Mouse (Mus musculus) heart, embryonic 13.5 days (tissue): Measurements from ENCODE around the gene Ptpn6. TPM values are rescaled to one million over a fixed set of nuclear protein-coding genes. Genes with fewer than 3 reads are reported as not detected.
A peak's percentile ranks its signal among the peaks of the same experiment; 100 is the strongest.

Experiments used
- ATAC-seq: fragments of 200-750 bp; cut with Nextera tagmentation; 2 replicates; pipeline ENCODE4 v1.8.0; 2017; ENCODE audit warnings: moderate TSS enrichment; ENCODE audit not compliant: insufficient number of reproducible peaks, low FRiP score, low TSS enrichment; ENCODE audit errors: extremely low read depth
- H3K27ac ChIP-seq: fragments of 300-500 bp; sonication (generic); replicated peaks from 2 replicates; pipeline ENCODE4 v1.5.1; 2015; ENCODE audit warnings: moderate library complexity, mild to moderate bottlenecking, inconsistent platforms
- H3K27me3 ChIP-seq: fragments of 300-500 bp; sonication (generic); replicated peaks from 2 replicates; pipeline ENCODE4 v1.6.1; 2015; ENCODE audit warnings: mild to moderate bottlenecking, inconsistent platforms
- H3K36me3 ChIP-seq: fragments of 300-500 bp; sonication (generic); 2 replicates; pipeline ENCODE4 v1.6.1; 2015; ENCODE audit warnings: mild to moderate bottlenecking, inconsistent platforms
- H3K4me1 ChIP-seq: fragments of 300-500 bp; sonication (generic); 2 replicates; pipeline ENCODE4 v1.6.1; 2015; ENCODE audit warnings: inconsistent platforms
- H3K4me2 ChIP-seq: fragments of 300-500 bp; sonication (generic); 2 replicates; pipeline ENCODE4 v1.6.1; 2015; ENCODE audit warnings: inconsistent platforms, mild to moderate bottlenecking, moderate library complexity
- H3K4me3 ChIP-seq: fragments of 300-500 bp; sonication (generic); 2 replicates; pipeline ENCODE4 v1.5.1; 2015; ENCODE audit warnings: moderate library complexity, mild to moderate bottlenecking, inconsistent platforms
- H3K9ac ChIP-seq: fragments of 300-500 bp; sonication (generic); 2 replicates; pipeline ENCODE4 v1.6.1; 2015; ENCODE audit warnings: inconsistent platforms, mild to moderate bottlenecking, moderate library complexity
- H3K9me3 ChIP-seq: fragments of 300-500 bp; sonication (generic); 2 replicates; pipeline ENCODE4 v1.6.1; 2016; ENCODE audit warnings: inconsistent platforms
- WGBS: fragments of 180-500 bp; shearing (Covaris S2); methylation state at CpG from one replicate; pipeline ENCODE4 v1.1.7; 2015; ENCODE audit warnings: mixed read lengths; 5-methylcytosine and 5-hydroxymethylcytosine counted together
- polyA plus RNA-seq: library from polyadenylated mRNA; unstranded; fragments of >200 nt; fragmentation: Nextera tagmentation; extraction: Ambion mirVana; gene quantifications from 2 replicates; pipeline ENCODE4 v1.2.1, GENCODE M21; 2015

Ptpn6 gene
- 5.3 and 5.6 TPM in 2 replicates for polyA plus RNA-seq

DNA sequence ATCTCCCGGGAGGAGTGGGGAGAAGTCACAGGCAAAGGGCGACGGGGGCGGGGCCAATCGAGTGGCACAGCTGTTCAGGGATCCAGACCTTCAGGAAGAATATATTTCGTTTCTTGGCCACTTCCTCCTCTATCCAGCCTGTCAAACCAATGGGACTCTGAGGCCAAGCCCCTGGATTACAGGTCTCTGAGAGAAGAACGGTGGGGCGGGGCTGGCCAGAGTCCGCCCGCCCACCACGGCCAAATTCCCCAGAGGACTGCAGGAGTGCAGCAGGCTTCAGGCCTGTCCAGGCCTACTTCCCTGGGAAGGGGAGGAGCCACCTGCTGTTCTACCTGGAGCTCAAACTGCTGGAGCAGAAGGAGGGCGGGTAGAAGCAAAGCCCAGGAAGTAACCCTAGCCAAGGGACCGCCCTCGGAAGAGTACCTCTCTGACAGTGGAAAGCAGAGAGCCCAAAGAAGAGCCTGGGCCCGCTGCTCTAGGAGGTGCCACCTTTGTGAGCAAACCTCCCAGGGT, at the start of gene Ptpn6:
Gene Ptpn6, minus strand, starts transcription at position 204 of the 513 bp plus-strand sequence.
- Histone ChIP-seq H3K27me3 (no peaks in the 10 kb centered on the region), H3K9ac (peak within 1 kb of the TSS; percentile 47), H3K4me3 (no peak within 1 kb of the TSS), H3K9me3 (no peaks in the 10 kb centered on the region), H3K27ac (peak within 1 kb of the TSS; percentile 99; the same call in 1 of the 2 replicates), H3K4me1 (peaks cover 32% of the 10 kb centered on the region), H3K36me3 (peaks cover 18% of the 10 kb centered on the region), H3K4me2 (peak within 1 kb of the TSS; percentile 30)
- 33% methylated on average over 15 of the region's 15 CpGs for WGBS
- no peak for ATAC-seq

DNA sequence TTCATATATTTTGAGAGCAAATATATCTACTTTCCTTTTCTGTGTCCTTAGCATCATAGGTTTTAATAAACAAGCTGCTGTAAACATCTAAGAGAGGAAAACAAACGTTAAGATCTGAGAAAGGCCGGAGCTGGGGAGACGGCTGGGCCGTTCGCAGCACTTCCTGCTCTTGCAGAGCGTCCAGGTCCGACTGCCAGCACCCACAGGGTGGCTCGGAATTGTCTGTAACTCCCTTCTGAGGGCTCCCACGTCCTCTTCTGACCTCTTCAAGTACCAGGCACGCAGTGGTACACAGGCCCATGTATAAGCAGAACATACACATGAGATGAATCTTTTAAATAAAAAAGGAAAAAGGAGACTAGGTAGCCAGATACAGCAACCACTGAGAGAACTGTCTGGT, 49.2 kb upstream of the Ptpn6 start:
- H3K36me3 ChIP-seq: no peaks in the 10 kb centered on the region
- no peaks in the 10 kb centered on the region for H3K27me3 ChIP-seq
- WGBS: 65% methylated on average over 10 of the region's 10 CpGs
- no peak overlapping the region for H3K4me2 ChIP-seq
- no peak overlapping the region for H3K4me3 ChIP-seq
- H3K9me3 ChIP-seq: no peaks in the 10 kb centered on the region
- no peak overlapping the region for H3K9ac ChIP-seq
- H3K4me1 ChIP-seq: peaks cover 3% of the 10 kb centered on the region
- no peak for ATAC-seq
- no peak overlapping the region for H3K27ac ChIP-seq

DNA sequence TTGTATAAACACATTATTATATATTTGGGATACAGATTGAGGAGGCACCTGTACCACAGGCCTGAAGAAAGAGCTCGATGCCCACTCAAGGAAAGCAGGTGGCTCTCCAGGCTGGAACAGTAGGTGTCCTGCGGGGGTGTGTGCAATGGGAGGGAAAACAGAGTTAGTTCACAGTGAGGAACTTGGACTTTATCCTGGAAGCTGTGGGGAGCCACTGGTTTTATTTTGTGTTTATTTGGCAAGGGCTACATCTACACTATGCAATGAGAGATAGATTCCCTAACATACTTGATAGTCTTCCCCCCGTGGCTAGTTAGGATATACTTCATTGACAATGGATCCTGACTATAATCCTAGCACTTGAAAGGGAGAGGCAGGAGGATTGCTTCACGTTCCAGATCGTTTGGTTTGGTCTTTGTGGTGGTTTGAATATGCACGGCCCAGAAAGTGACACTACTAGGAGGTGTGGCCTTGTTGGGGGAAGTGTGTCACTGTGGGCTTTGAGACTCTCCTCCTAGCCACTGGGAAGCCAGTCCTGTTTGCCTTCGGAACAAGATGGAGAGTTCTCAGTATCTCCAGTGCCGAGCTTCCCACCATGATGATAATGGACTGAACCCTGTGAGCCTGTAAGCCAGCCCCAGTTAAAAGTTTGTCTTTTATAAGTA, 48.4 kb upstream of the Ptpn6 start:
- H3K4me1 ChIP-seq: peaks cover 8% of the 10 kb centered on the region
- no peak for ATAC-seq
- WGBS: 45% methylated on average over 8 of the region's 8 CpGs
- H3K27me3 ChIP-seq: no peaks in the 10 kb centered on the region
- no peak overlapping the region for H3K4me2 ChIP-seq
- no peak overlapping the region for H3K4me3 ChIP-seq
- no peak overlapping the region for H3K27ac ChIP-seq
- H3K36me3 ChIP-seq: no peaks in the 10 kb centered on the region
- no peaks in the 10 kb centered on the region for H3K9me3 ChIP-seq
- H3K9ac ChIP-seq: no peak overlapping the region

DNA sequence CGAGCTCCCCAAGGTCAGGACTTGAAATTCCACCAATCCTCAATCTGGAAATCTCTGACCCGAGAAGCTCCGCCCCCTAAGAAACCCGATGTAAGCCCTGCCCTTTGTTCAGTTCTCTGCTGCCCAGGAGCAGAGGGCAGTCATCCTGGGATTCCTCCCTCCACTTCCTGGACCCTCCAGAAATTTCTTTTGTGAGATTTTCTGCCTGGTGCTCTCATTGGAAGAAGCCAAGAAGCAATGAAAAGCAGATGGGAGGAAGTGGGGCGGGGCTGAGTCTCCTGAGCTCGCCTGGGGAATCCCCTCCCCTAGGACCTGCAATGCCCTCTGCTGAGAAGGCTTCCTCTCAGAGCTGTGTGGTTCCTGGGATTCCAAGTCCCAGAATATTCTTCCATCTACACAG, 43.9 kb upstream of the Ptpn6 start:
- H3K4me1 ChIP-seq: peaks cover 9% of the 10 kb centered on the region
- H3K27me3 ChIP-seq: peaks cover 41% of the 10 kb centered on the region
- no peak for ATAC-seq
- 0 out of 2 replicates have a peak overlapping the region, but pooled peaks have one; percentile 33 for H3K9ac ChIP-seq
- H3K4me3 ChIP-seq: peak overlapping the region; percentile 31
- H3K27ac ChIP-seq: no peak overlapping the region
- peak overlapping the region; percentile 50 for H3K4me2 ChIP-seq
- WGBS: 26% methylated on average over 6 of the region's 6 CpGs
- no peaks in the 10 kb centered on the region for H3K36me3 ChIP-seq
- H3K9me3 ChIP-seq: no peaks in the 10 kb centered on the region

DNA sequence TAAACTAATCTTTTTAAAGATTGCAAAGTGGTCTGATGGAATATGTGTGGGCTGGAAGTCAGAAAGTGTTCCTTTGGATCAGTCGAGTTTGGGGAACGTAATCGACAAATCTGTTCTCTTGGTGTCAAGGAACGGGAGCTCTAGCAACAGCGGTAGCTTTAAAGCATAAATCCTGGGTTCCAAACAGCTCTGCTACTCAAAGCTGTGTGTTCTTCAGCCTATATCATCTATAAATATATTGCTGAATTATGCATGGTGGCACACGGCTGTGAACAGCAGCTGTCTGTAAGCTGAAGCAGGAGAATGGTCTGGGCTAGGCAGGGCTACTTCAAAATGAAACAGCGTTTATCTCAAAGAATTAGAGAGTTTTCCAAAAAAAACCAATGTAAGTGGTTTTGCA, 42.4 kb upstream of the Ptpn6 start:
- WGBS: 78% methylated on average over 7 of the region's 7 CpGs

DNA sequence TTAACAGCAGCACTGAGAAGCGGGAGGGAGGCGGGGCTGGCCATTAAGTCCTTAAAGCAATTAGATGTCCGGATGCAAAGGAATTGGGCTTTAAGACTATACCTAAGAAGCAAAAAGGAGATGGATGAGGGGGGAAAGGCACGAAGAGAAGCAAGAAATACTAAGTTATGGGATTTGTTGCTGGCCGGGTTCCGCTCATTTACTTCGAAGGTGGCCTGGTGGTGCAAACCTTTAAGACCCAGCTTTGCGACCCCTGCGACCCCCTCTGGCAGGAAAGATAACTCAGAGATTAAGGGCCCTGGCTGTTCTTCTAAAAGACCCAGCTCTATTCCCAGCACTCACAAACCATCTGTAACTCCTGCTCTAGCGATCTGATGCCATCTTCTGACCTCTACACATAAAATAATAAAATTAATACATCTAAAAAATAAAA, 41.5 kb upstream of the Ptpn6 start:
- no peaks in the 10 kb centered on the region for H3K9me3 ChIP-seq
- 3% methylated on average over 10 of the region's 10 CpGs for WGBS
- H3K4me2 ChIP-seq: peak overlapping the region; percentile 70
- peaks cover 9% of the 10 kb centered on the region for H3K4me1 ChIP-seq
- no peak overlapping the region for H3K27ac ChIP-seq
- no peaks in the 10 kb centered on the region for H3K36me3 ChIP-seq
- H3K9ac ChIP-seq: peak overlapping the region; percentile 65
- peaks cover 44% of the 10 kb centered on the region for H3K27me3 ChIP-seq
- no peak for ATAC-seq
- H3K4me3 ChIP-seq: peak overlapping the region; percentile 47

More for the DNA sequence above, 42.4 kb upstream of the Ptpn6 start:
- Histone ChIP-seq H3K9me3 (no peaks in the 10 kb centered on the region), H3K4me3 (no peak overlapping the region), H3K27me3 (peaks cover 44% of the 10 kb centered on the region), H3K36me3 (no peaks in the 10 kb centered on the region), H3K4me1 (peaks cover 9% of the 10 kb centered on the region), H3K9ac (no peak overlapping the region), H3K4me2 (no peak overlapping the region), H3K27ac (no peak overlapping the region)
- no peak for ATAC-seq

DNA sequence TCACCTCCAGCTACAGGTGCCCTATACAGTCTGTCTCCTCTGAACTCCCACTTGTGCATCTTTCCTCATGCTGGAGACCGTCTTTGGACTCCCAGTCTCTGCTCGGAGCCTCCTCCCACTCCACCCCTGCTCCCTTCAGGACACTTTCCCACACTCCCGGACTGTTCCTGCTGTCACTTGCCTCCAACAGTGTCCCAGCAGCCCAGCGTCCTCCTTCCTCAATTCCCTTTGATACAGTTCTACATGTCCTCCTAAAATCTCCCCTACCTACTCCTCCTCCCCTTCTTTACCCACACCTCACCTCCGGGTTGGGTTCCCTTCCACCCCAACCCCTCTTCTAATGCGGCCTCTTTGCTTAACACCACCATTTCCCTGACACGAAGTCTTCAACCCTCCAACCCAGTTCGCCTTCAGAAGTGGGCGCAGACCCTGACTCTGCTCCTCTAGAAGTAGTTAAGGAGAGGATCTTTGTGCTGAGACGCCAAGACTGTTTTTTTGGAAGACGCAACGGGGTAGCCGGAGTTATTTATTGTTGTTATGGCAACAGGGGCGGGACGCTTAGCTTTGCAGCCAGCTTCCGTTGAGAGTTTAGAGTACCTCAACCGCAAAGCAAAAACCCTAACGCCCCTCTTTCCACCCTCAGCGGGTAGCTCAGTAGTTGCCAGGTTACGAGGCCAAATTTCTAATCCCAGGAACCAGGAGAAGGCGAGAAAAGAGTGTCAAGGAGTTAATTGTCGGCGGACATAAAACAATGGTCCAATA, 40.9 kb upstream of the Ptpn6 start, which contains the start of gene Lrrc23:
Gene Lrrc23, minus strand, starts transcription at position 506 of the 762 bp plus-strand sequence.
- Histone ChIP-seq H3K9ac (peak within 1 kb of the TSS; percentile 65), H3K27me3 (peaks cover 44% of the 10 kb centered on the region), H3K27ac (no peak within 1 kb of the TSS), H3K4me1 (peaks cover 9% of the 10 kb centered on the region), H3K4me3 (peak within 1 kb of the TSS; percentile 47), H3K36me3 (no peaks in the 10 kb centered on the region), H3K9me3 (no peaks in the 10 kb centered on the region), H3K4me2 (peak within 1 kb of the TSS; percentile 70)
- 1% methylated on average over 23 of the region's 23 CpGs for WGBS
- ATAC-seq: peak; percentile 54; the same call in 1 of the 2 replicates

DNA sequence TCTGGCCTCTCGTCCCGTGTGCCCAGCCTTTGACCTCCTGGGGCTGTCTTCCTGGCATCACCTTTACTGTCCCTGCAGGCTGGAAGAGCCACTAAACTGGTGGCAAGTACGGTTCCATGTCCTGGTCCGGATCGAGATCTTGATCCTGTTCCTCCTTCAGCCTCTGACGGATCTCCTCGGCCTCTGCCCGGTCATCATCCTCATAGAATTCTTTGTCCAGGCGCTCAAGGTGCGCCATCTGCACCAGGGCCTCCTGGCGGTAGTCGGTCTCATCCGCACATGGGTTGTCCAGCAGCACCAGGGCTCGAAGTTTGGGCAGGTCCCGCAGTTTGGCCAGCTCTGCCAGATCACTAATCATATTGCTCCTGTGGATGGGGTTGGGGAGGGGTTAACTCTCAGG, 32.0 kb upstream of the Ptpn6 start:
- 77% methylated on average over 15 of the region's 15 CpGs for WGBS
- no peak overlapping the region for H3K4me3 ChIP-seq
- no peaks in the 10 kb centered on the region for H3K9me3 ChIP-seq
- no peak overlapping the region for H3K9ac ChIP-seq
- ATAC-seq: no peak
- H3K36me3 ChIP-seq: no peaks in the 10 kb centered on the region
- peaks cover 27% of the 10 kb centered on the region for H3K4me1 ChIP-seq
- no peak overlapping the region for H3K27ac ChIP-seq
- peaks cover 43% of the 10 kb centered on the region for H3K27me3 ChIP-seq
- peak overlapping the region; percentile 77; the same call in 1 of the 2 replicates for H3K4me2 ChIP-seq

DNA sequence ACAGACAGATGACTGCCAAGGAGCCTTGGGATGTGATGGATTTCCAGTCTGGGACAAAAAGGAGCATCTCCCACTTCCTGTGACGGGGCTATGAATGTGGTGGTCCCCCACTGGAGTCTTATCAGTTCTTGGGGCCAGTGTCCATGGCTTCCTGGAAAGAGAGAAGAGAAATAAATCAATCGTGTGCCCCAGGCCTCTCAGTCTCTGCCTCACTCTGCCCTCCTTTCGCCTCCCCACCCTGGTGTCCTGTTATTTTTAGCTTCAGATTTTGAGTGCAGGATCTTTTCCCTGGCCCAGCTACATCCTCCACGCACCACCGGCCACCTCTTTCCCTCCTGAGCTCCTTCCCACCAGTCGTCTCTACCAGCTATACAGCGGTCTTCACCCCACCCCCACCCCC, 31.5 kb upstream of the Ptpn6 start:
- WGBS: 26% methylated on average over 7 of the region's 7 CpGs
- Histone ChIP-seq H3K4me2 (peak overlapping the region; percentile 77), H3K9me3 (no peaks in the 10 kb centered on the region), H3K4me1 (peaks cover 27% of the 10 kb centered on the region), H3K27ac (no peak overlapping the region), H3K36me3 (no peaks in the 10 kb centered on the region), H3K9ac (peak overlapping the region; percentile 78), H3K27me3 (peaks cover 43% of the 10 kb centered on the region), H3K4me3 (peak overlapping the region; percentile 54)
- no peak for ATAC-seq

DNA sequence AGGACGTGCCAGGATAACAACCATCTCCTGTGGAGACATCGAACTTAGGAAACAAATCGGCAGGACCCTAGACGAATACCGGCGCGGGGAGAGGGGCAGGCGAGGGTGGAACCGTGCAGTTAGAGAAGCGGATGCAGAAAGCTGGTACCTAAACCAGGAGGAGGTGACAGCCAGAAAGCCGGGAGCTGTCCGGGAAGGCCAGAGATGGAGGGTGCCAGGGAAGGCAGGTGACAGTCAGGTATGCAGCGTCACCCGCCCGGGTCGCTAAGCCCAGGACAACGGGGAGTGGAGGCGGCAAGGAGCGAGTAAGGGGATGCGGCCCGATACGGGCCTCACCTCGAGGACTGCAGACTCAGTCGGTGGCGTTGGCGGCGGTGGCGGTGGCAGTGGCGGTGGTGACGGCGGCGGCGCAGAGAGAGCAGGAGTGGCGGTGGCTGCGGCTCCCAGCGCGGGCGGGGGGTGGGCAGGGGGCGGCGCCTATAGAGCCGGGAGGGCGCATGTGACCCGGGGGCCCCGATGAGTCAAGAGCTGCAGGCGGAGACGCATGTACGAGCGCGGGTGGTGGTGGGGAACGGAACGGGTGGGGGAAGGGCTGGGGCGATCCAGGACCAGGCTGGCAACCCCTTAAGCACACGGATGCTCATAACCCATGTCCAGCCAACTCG, 30.7 kb upstream of the Ptpn6 start, which contains the start of gene Eno2:
Gene Eno2, minus strand, starts transcription at position 573 of the 665 bp plus-strand sequence.
- Histone ChIP-seq H3K27me3 (peaks cover 43% of the 10 kb centered on the region), H3K36me3 (no peaks in the 10 kb centered on the region), H3K27ac (no peak within 1 kb of the TSS), H3K4me2 (peak within 1 kb of the TSS; percentile 77), H3K9ac (peak within 1 kb of the TSS; percentile 78), H3K9me3 (no peaks in the 10 kb centered on the region), H3K4me1 (peaks cover 27% of the 10 kb centered on the region), H3K4me3 (peak within 1 kb of the TSS; percentile 54)
- ATAC-seq: peak; percentile 3; the same call in 1 of the 2 replicates
- under 1% methylated on average over 54 of the region's 54 CpGs for WGBS

DNA sequence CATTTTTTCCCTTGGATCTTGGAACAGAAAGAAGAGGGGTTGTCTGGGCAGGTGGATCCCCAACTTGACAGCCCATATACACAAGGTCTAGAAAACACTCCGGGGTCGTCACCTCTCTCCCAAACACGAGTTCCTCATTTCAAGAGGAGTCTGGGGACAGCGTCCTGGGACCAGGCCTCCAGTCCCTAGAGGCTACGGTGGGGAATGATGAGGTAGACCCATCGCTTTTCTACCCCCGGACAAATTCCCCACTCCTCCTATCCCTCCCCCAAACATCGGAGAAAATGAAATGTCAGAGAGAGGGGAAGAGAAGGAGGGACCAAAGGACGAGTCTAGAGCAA, 30.2 kb upstream of the Ptpn6 start:
- Histone ChIP-seq H3K4me1 (peaks cover 27% of the 10 kb centered on the region), H3K4me2 (peak overlapping the region; percentile 77), H3K9ac (peak overlapping the region; percentile 78), H3K4me3 (peak overlapping the region; percentile 54), H3K27me3 (peaks cover 48% of the 10 kb centered on the region), H3K36me3 (no peaks in the 10 kb centered on the region), H3K9me3 (no peaks in the 10 kb centered on the region), H3K27ac (no peak overlapping the region)
- WGBS: 6% methylated on average over 9 of the region's 9 CpGs
- ATAC-seq: no peak
